Mouse (Mus musculus) T-helper 1 cell (primary cell): ENCODE results near the gene Tox2.

Source experiments
- in situ Hi-C: fragments of 300-600 bp; cut with MboI, MseI; formaldehyde crosslinking; loops from one replicate; pipeline ENCODE4 v1.15.1; 2025; ENCODE audit warnings: high pct_unique_total_duplicates

The Tox2 gene

GRCm38 (mm10) chr2:163318777-163319176, 115.9 kb downstream of the Tox2 start:
- in situ Hi-C loops: no loop called here

- in situ Hi-C loops: no loop called here
These were observed 120.2 kb downstream of the Tox2 start for GRCm38 (mm10) chr2:163323163-163323562.

- in situ Hi-C loops: loop anchor here (5.0 kb wide), 2 partner anchors 233 to 408 kb away; no protein-coding TSS in a partner anchor
These were observed 127.8 kb downstream of the Tox2 start for GRCm38 (mm10) chr2:163330742-163331141.

GRCm38 (mm10) chr2:163331423-163331822, 128.5 kb downstream of the Tox2 start:
- in situ Hi-C loops: loop anchor here (5.0 kb wide), 2 partner anchors 234 to 409 kb away; no protein-coding TSS in a partner anchor

- in situ Hi-C loops: loop anchor here (5.0 kb wide), 2 partner anchors 235 to 410 kb away; no protein-coding TSS in a partner anchor
These were observed 129.6 kb downstream of the Tox2 start for GRCm38 (mm10) chr2:163332368-163333055.

- in situ Hi-C loops: loop anchor here (5.0 kb wide), 1 partner anchor 57 kb away; the partner anchor contains the start of gene Jph2
These were observed 137.3 kb downstream of the Tox2 start for GRCm38 (mm10) chr2:163340263-163340662.

- in situ Hi-C loops: loop anchor here (5.0 kb wide), 1 partner anchor 54 kb away; the partner anchor contains the start of gene Jph2
These were observed 140.7 kb downstream of the Tox2 start for GRCm38 (mm10) chr2:163343671-163344070.

GRCm38 (mm10) chr2:163344976-163345660, 142.2 kb downstream of the Tox2 start:
- in situ Hi-C loops: loop anchor here (5.0 kb wide), 1 partner anchor 52 kb away; the partner anchor contains the start of gene Jph2

GRCm38 (mm10) chr2:163346497-163346896, 143.6 kb downstream of the Tox2 start:
- in situ Hi-C loops: no loop called here

- in situ Hi-C loops: no loop called here
These were observed 144.7 kb downstream of the Tox2 start for GRCm38 (mm10) chr2:163347517-163348184.

GRCm38 (mm10) chr2:163348677-163349076, 145.8 kb downstream of the Tox2 start:
- in situ Hi-C loops: no loop called here

- in situ Hi-C loops: no loop called here
These were observed 146.5 kb downstream of the Tox2 start for GRCm38 (mm10) chr2:163349411-163349810.

GRCm38 (mm10) chr2:163350443-163350842, 147.5 kb downstream of the Tox2 start:
- in situ Hi-C loops: no loop called here

- in situ Hi-C loops: no loop called here
These were observed 150.8 kb downstream of the Tox2 start for GRCm38 (mm10) chr2:163353731-163354130.

- in situ Hi-C loops: no loop called here
These were observed 152.7 kb downstream of the Tox2 start for GRCm38 (mm10) chr2:163355666-163356065.

GRCm38 (mm10) chr2:163356113-163356840, 153.4 kb downstream of the Tox2 start:
- in situ Hi-C loops: no loop called here

GRCm38 (mm10) chr2:163358662-163359061, 155.7 kb downstream of the Tox2 start:
- in situ Hi-C loops: no loop called here

- in situ Hi-C loops: no loop called here
These were observed 156.3 kb downstream of the Tox2 start for GRCm38 (mm10) chr2:163359253-163359652.

- in situ Hi-C loops: no loop called here
These were observed 158.1 kb downstream of the Tox2 start for GRCm38 (mm10) chr2:163360858-163361623.
